Mouse (Mus musculus) gastrocnemius, adult 8-10 months (tissue): ENCODE measurements around the gene Lsm6. TPM values are rescaled to one million over a fixed set of nuclear protein-coding genes. Genes with fewer than 3 reads are reported as not detected.

Experiments used
- DNase-seq, 2 experiments: peaks; one replicate each; pipeline ENCODE4 v3.0.0; 2022; ENCODE audit warnings: low spot score in 2 of 2
- total RNA-seq, 4 experiments: library from RNA; stranded (reverse); gene quantifications; 2 replicates each; pipeline ENCODE4 v1.2.4; 2022

Gene Lsm6
- total RNA-seq, 4 experiments from 2014 or later: 83.6 to 122 (median 92.4) TPM

- no peak for DNase-seq
Observed at GRCm38 (mm10) chr8:78806006-78806405, 14.9 kb downstream of the Lsm6 start.

GRCm38 (mm10) chr8:78801201-78801600, 19.7 kb downstream of the Lsm6 start:
- DNase-seq: no peak

GRCm38 (mm10) chr8:78798671-78799070, 22.3 kb downstream of the Lsm6 start:
- no peak for DNase-seq

GRCm38 (mm10) chr8:78797985-78798384, 23.0 kb downstream of the Lsm6 start:
- no peak for DNase-seq

- DNase-seq: no peak
Observed at GRCm38 (mm10) chr8:78793231-78793630, 27.7 kb downstream of the Lsm6 start.

GRCm38 (mm10) chr8:78776816-78777215, 44.1 kb downstream of the Lsm6 start:
- no peak for DNase-seq

GRCm38 (mm10) chr8:78771256-78771655, 49.7 kb downstream of the Lsm6 start:
- no peak for DNase-seq

GRCm38 (mm10) chr8:78770584-78770983, 50.4 kb downstream of the Lsm6 start:
- DNase-seq: no peak

- DNase-seq: no peak
Observed at GRCm38 (mm10) chr8:78765556-78765955, 55.4 kb downstream of the Lsm6 start.

- DNase-seq: no peak
Observed at GRCm38 (mm10) chr8:78764976-78765375, 56.0 kb downstream of the Lsm6 start.

GRCm38 (mm10) chr8:78759139-78759538, 61.8 kb downstream of the Lsm6 start:
- DNase-seq: no peak

GRCm38 (mm10) chr8:78754986-78755385, 66.0 kb downstream of the Lsm6 start:
- no peak for DNase-seq

Other genes starting within 250 kb of the Lsm6 start
- gene Zfp827, start 207.3 kb upstream of the Lsm6 start, total RNA-seq: 1 to 10 TPM; 2.8 to 4.0 (median 3.4) TPM